Mouse (Mus musculus) ES-Bruce4 (cell line): Measurements from ENCODE around the gene Phf13.

Experiments
- EP300 ChIP-seq: IDR thresholded peaks from 2 replicates; pipeline ENCODE4 v1.6.1; 2011; ENCODE audit warnings: low read depth, low read length; ENCODE audit not compliant: insufficient read depth
- POLR2A ChIP-seq: IDR thresholded peaks from one replicate; pipeline ENCODE4 v1.8.1; 2011; ENCODE audit warnings: low read length; ENCODE audit not compliant: insufficient read depth

DNA sequence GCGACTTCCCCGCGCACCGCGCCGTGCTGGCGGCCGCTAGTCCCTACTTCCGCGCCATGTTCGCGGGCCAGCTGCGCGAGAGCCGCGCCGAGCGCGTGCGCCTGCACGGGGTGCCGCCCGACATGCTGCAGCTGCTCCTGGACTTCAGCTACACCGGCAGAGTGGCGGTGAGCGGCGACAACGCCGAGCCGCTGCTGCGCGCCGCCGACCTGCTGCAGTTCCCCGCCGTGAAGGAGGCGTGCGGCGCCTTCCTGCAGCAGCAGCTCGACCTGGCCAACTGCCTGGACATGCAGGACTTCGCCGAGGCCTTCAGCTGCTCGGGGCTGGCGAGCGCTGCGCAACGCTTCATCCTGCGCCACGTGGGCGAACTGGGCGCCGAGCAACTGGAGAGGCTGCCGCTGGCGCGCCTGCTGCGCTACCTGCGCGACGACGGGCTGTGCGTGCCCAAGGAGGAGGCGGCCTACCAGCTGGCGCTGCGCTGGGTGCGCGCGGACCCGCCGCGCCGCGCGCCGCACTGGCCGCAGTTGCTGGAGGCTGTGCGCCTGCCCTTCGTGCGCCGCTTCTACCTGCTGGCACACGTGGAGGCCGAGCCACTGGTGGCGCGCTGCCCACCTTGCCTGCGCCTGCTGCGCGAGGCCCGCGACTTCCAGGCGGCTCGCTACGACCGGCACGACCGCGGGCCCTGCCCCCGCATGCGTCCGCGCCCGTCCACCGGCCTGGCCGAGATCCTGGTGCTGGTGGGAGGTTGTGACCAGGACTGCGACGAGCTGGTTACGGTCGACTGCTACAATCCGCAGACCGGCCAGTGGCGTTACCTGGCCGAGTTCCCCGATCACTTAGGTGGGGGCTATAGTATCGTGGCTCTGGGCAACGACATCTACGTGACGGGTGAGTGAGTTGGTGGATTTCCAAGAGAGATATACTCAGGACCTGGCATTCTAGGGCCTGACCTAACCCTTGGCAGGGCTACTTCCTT is 13.3 kb upstream of the Phf13 start:
- TF ChIP-seq POLR2A (no peak), EP300 (no peak)
